Mouse (Mus musculus) megakaryocyte progenitor cell, adult 5-6 weeks (primary cell): ENCODE measurements at regions not wholly inside any gene's neighbourhood (a gene's known extent, or its start where the extent isn't known, plus 50 kb on each side); places are given as distances from the start of the nearest gene placed in this dataset.
"Not testable (repeated sequence)": the region's sequence is repeated elsewhere in the genome, so short reads cannot be mapped to it uniquely, and the experiment has no call there.

Experiments
- ATAC-seq: replicated peaks from 2 replicates; pipeline ENCODE4 v1.8.0; 2016; ENCODE audit warnings: mild to moderate bottlenecking, moderate TSS enrichment, inconsistent platforms; ENCODE audit not compliant: poor library complexity

GRCm38 (mm10) chr12:16378501-16378900, 232.3 kb downstream of the Lpin1 start:
- no peak for ATAC-seq

GRCm38 (mm10) chr12:16374331-16374996, 236.3 kb downstream of the Lpin1 start:
- no peak for ATAC-seq

GRCm38 (mm10) chr12:16370061-16370460, 240.7 kb downstream of the Lpin1 start:
- no peak for ATAC-seq

GRCm38 (mm10) chr12:16362341-16362740, 248.4 kb downstream of the Lpin1 start:
- no peak for ATAC-seq

- no peak for ATAC-seq
Measured at GRCm38 (mm10) chr12:16358831-16359230, 251.9 kb downstream of the Lpin1 start.

- ATAC-seq, result no peak
Measured at GRCm38 (mm10) chr12:16354711-16355110, 256.1 kb downstream of the Lpin1 start.

GRCm38 (mm10) chr12:16351751-16352150, 259.0 kb downstream of the Lpin1 start:
- ATAC-seq, result no peak

- ATAC-seq, result no peak
Measured at GRCm38 (mm10) chr12:16349310-16349709, 261.5 kb downstream of the Lpin1 start.

- ATAC-seq, result no peak
Measured at GRCm38 (mm10) chr12:16344021-16344420, 266.7 kb downstream of the Lpin1 start.

- not testable (repeated sequence) for ATAC-seq
Measured at GRCm38 (mm10) chr12:16342030-16342429, 268.7 kb downstream of the Lpin1 start.

- ATAC-seq, result peak; percentile 31; the same call in 1 of the 2 replicates
Measured at GRCm38 (mm10) chr12:16331456-16331855, 279.3 kb downstream of the Lpin1 start.

- no peak for ATAC-seq
Measured at GRCm38 (mm10) chr12:16329129-16329528, 281.6 kb downstream of the Lpin1 start.

- no peak for ATAC-seq
Measured at GRCm38 (mm10) chr12:16320536-16321402, 290.0 kb downstream of the Lpin1 start.

GRCm38 (mm10) chr12:16308101-16308500, 302.7 kb downstream of the Lpin1 start:
- ATAC-seq, result no peak

GRCm38 (mm10) chr12:16304701-16305377, 305.9 kb downstream of the Lpin1 start:
- no peak for ATAC-seq

GRCm38 (mm10) chr12:16285061-16285460, 325.7 kb downstream of the Lpin1 start:
- ATAC-seq, result no peak

GRCm38 (mm10) chr12:16279146-16279545, 331.6 kb downstream of the Lpin1 start:
- no peak for ATAC-seq

- ATAC-seq, result no peak
Measured at GRCm38 (mm10) chr12:16277567-16278332, 333.0 kb downstream of the Lpin1 start.

- no peak for ATAC-seq
Measured at GRCm38 (mm10) chr12:16277144-16277543, 333.6 kb downstream of the Lpin1 start.

GRCm38 (mm10) chr12:16276301-16276700, 334.5 kb downstream of the Lpin1 start:
- no peak for ATAC-seq

GRCm38 (mm10) chr12:16272441-16272840, 338.3 kb downstream of the Lpin1 start:
- no peak for ATAC-seq
